Mouse (Mus musculus) limb, embryonic 13.5 days (tissue): ENCODE data around the gene Cdyl2. TPM values are rescaled to one million over a fixed set of nuclear protein-coding genes. Genes with fewer than 3 reads are reported as not detected.

Source experiments
- ATAC-seq: fragments of 200-750 bp; cut with Nextera tagmentation; 2 replicates; pipeline ENCODE4 v1.8.0; 2017; ENCODE audit warnings: low read depth, moderate number of reproducible peaks, moderate TSS enrichment; ENCODE audit not compliant: low FRiP score
- H3K27ac ChIP-seq: fragments of 300-500 bp; sonication (generic); 2 replicates; pipeline ENCODE4 v1.5.1; 2015; ENCODE audit warnings: inconsistent platforms, mild to moderate bottlenecking, moderate library complexity
- H3K27me3 ChIP-seq: fragments of 300-500 bp; sonication (generic); 2 replicates; pipeline ENCODE4 v1.6.1; 2015; ENCODE audit warnings: mild to moderate bottlenecking, inconsistent platforms
- H3K36me3 ChIP-seq: fragments of 300-500 bp; sonication (generic); 2 replicates; pipeline ENCODE4 v1.6.1; 2015; ENCODE audit warnings: inconsistent platforms, mild to moderate bottlenecking, moderate library complexity
- H3K4me1 ChIP-seq: fragments of 300-500 bp; sonication (generic); 2 replicates; pipeline ENCODE4 v1.6.1; 2015; ENCODE audit warnings: inconsistent platforms
- H3K4me2 ChIP-seq: fragments of 300-500 bp; sonication (generic); replicated peaks from 2 replicates; pipeline ENCODE4 v1.6.1; 2015; ENCODE audit warnings: inconsistent platforms, mild to moderate bottlenecking, moderate library complexity
- H3K4me3 ChIP-seq: fragments of 300-500 bp; sonication (generic); 2 replicates; pipeline ENCODE4 v1.5.1; 2015; ENCODE audit warnings: moderate library complexity, mild to moderate bottlenecking, inconsistent platforms
- H3K9ac ChIP-seq: fragments of 300-500 bp; sonication (generic); 2 replicates; pipeline ENCODE4 v1.6.1; 2015; ENCODE audit warnings: mild to moderate bottlenecking, inconsistent platforms
- H3K9me3 ChIP-seq: fragments of 300-500 bp; sonication (generic); 2 replicates; pipeline ENCODE4 v1.6.1; 2016; ENCODE audit warnings: inconsistent platforms
- whole genome bisulfite sequencing: fragments of 180-500 bp; shearing (Covaris S2); methylation state at CpG from one replicate; pipeline ENCODE4 v1.1.7; 2015; 5-methylcytosine and 5-hydroxymethylcytosine counted together
- polyA plus RNA-seq: library from polyadenylated mRNA; unstranded; fragments of >200 nt; fragmentation: Nextera tagmentation; extraction: Ambion mirVana; gene quantifications from 2 replicates; pipeline ENCODE4 v1.2.1, GENCODE M21; 2015

Gene Cdyl2
- polyA plus RNA-seq, 1 experiment from 2014 or later = 9.5 TPM

DNA sequence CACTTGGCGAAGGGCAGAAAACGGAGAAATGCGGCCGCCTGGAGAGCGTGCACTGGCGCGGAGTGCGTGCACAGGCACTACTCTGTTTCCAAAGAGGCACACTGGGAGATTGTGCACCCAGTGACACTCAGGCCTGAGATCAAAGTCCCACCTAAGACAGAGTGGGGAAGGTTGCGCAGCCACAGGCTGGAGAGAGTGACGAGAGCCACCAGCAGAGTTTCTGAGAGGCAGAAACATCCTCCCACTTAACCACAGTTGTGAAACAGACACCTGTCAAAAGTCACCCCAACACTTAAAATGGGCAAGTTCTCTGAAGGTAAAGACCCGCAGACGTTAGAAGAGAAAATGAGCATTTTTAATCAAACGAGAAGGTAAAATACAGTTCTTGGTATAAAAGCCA, 97.5 kb downstream of the Cdyl2 start:
- Histone ChIP-seq H3K4me1 (no peaks in the 10 kb centered on the region), H3K9ac (no peak overlapping the region), H3K4me2 (no peak overlapping the region), H3K4me3 (no peak overlapping the region), H3K9me3 (no peaks in the 10 kb centered on the region), H3K36me3 (no peaks in the 10 kb centered on the region), H3K27me3 (no peaks in the 10 kb centered on the region), H3K27ac (no peak overlapping the region)
- ATAC-seq = no peak
- WGBS = 91% methylated on average over 13 of the region's 13 CpGs

DNA sequence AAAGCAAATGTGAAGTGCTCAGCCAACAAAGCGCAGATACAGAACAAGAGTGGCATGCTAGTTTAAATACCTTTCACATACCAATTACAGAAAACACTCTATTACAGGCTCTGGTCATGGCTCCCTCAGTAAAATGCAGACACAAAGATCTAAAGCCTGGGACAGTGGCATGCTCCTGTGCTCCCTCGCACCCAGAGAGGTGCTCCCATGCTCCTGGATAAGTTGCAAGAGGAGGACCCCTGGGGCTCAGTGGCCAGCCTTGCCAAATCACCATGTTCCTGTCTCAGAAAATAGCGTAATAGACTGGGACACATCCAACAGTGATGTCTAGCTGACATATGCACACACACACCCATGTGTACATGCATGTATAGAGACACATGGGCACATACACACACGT, 98.4 kb downstream of the Cdyl2 start:
- WGBS = 90% methylated on average over 4 of the region's 4 CpGs
- Histone ChIP-seq H3K27me3 (no peaks in the 10 kb centered on the region), H3K27ac (no peak overlapping the region), H3K4me1 (no peaks in the 10 kb centered on the region), H3K4me2 (no peak overlapping the region), H3K36me3 (no peaks in the 10 kb centered on the region), H3K9ac (no peak overlapping the region), H3K9me3 (no peaks in the 10 kb centered on the region), H3K4me3 (no peak overlapping the region)
- ATAC-seq = no peak

DNA sequence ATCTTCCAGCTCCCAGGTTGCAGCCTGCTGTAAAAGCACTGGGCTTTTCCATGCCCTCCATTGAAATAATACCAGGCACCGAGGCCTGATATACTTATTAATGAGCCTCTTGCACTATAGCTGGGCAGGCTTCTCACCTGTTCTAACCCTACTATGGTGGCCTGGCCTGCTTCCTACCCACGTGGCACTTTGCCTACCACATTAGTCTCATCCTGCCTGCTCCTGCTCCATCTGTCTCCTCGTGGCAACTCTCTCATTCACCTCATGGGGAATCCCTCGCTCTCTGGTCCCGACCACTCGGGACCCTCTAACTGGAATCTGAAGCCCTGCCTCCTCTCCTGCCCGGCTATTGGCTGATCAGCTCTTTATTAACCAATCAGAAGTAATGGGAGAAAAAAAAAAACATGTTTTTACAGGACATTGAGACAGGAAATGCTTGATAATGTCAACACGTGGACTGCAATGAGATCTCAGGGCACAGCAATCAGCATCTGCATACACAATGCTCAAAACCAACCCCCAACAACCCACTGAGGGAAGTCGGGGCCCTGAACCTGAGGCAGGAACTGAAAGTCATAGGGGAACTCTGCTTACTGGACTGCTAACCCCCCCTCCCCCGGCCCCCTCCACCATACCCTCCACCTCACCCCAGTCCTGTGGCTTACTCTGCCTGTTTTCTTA, 99.2 kb downstream of the Cdyl2 start:
- ATAC-seq = no peak
- H3K9ac ChIP-seq = no peak overlapping the region
- H3K4me1 ChIP-seq = no peaks in the 10 kb centered on the region
- WGBS = 68% methylated on average over 10 of the region's 10 CpGs
- no peak overlapping the region for H3K4me2 ChIP-seq
- no peak overlapping the region for H3K4me3 ChIP-seq
- no peak overlapping the region for H3K27ac ChIP-seq
- H3K9me3 ChIP-seq = no peaks in the 10 kb centered on the region
- no peaks in the 10 kb centered on the region for H3K27me3 ChIP-seq
- no peaks in the 10 kb centered on the region for H3K36me3 ChIP-seq

DNA sequence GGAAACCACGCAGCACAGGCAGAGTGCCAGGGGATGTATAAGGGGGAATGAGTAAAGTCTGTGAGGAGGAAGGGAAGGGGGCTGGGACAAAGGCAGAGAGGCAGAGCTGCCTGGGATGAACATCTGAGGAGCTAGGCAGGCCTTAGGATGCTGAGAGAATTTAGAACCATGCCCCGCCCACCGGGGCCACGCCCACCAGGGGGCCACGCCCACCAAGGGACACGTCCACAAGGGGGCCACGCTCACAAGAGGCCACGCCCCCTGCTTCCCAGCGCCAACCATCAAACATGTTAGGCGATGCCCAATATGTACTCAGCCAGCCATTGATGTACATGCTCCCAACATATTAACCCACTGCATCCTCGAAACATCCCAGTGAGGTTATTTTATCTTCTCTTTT, 102.7 kb downstream of the Cdyl2 start:
- ATAC-seq = no peak
- Histone ChIP-seq H3K36me3 (no peaks in the 10 kb centered on the region), H3K4me1 (no peaks in the 10 kb centered on the region), H3K27me3 (no peaks in the 10 kb centered on the region), H3K4me3 (no peak overlapping the region), H3K27ac (no peak overlapping the region), H3K9ac (no peak overlapping the region), H3K9me3 (no peaks in the 10 kb centered on the region), H3K4me2 (no peak overlapping the region)
- WGBS = 48% methylated on average over 11 of the region's 11 CpGs

DNA sequence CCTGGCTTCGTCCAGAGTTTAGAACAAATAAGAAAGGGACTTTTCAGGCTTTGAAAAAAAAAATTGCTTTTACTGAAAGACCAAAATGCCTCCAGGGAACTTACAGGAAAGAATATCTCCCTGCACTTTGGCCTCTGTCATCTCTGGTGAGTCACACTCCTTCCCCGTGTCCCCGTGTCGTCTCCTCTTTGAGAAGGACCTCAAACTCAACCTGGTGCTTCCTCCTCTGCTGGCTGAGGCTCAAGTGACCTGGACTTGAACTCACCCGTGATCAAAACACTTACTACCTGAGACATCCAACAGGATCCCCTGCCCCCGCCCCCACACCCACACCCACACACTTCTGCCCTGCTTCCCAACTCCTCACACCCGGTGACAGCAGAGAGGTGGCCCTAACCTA, 103.8 kb downstream of the Cdyl2 start:
- Histone ChIP-seq H3K4me1 (no peaks in the 10 kb centered on the region), H3K36me3 (0 out of 2 replicates have a peak, but pooled peaks cover under 1% of the 10 kb centered on the region), H3K4me2 (no peak overlapping the region), H3K9me3 (no peaks in the 10 kb centered on the region), H3K9ac (no peak overlapping the region), H3K27ac (no peak overlapping the region), H3K4me3 (no peak overlapping the region), H3K27me3 (no peaks in the 10 kb centered on the region)
- ATAC-seq = no peak
- WGBS = 84% methylated on average over 7 of the region's 7 CpGs

DNA sequence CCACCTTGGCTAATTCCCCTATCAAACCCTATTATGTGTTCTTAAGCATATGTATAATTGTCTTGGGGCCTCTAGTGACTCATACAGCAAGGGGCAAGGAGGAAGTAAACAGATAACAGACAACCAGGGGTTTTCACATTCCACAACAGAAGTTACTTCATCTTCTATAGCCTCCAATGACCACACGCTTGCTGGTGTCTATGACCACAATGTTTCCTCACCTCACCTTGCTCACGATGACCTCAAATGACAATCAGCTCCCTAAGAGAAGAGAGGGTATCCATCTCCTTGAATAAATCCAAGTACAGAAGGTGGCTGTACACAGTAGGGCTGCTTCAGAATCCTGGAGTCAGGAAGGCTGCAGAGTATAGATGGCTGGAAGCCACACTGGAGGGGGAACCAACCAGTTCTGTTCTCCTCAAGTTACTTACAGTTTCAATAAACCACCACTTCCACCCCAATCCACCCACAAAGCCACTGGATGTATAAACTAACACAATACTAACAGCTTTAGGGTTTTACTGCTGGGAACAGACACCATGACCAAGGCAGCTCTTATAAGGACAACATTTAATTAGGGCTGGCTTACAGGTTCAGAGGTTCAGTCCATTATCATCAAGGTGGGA, 104.8 kb downstream of the Cdyl2 start:
- H3K9ac ChIP-seq = no peak overlapping the region
- no peaks in the 10 kb centered on the region for H3K4me1 ChIP-seq
- ATAC-seq = no peak
- H3K4me2 ChIP-seq = no peak overlapping the region
- H3K27me3 ChIP-seq = no peaks in the 10 kb centered on the region
- 0 out of 2 replicates have a peak, but pooled peaks cover 4% of the 10 kb centered on the region for H3K36me3 ChIP-seq
- no peak overlapping the region for H3K27ac ChIP-seq
- no peaks in the 10 kb centered on the region for H3K9me3 ChIP-seq
- H3K4me3 ChIP-seq = no peak overlapping the region
- WGBS = 92% methylated on average over 2 of the region's 2 CpGs

DNA sequence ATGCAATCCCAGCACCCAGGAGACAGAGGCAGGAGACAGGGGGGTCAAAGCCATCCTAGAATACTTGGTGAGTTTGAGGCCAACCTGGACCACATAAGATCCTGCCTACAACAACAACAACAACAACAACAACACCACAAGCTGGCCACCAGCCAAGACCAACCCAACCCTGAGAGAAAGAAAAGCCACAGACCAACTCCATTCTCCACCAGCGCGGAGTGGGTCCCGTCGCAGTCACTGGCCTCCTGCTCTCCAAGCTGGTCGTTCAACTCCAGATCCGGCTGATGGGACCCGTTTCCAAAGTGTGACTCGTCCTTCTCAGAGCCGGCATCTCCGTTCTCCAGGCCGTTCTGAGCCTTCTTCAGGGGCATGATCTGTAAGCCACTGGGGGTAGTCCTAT, 109.2 kb downstream of the Cdyl2 start:
- Histone ChIP-seq H3K36me3 (peaks cover 7% of the 10 kb centered on the region; the same call in 1 of the 2 replicates), H3K9me3 (no peaks in the 10 kb centered on the region), H3K4me2 (no peak overlapping the region), H3K4me3 (no peak overlapping the region), H3K4me1 (peaks cover 7% of the 10 kb centered on the region; the same call in 1 of the 2 replicates), H3K9ac (no peak overlapping the region), H3K27ac (no peak overlapping the region), H3K27me3 (no peaks in the 10 kb centered on the region)
- ATAC-seq = no peak
- 97% methylated on average over 11 of the region's 11 CpGs for WGBS

DNA sequence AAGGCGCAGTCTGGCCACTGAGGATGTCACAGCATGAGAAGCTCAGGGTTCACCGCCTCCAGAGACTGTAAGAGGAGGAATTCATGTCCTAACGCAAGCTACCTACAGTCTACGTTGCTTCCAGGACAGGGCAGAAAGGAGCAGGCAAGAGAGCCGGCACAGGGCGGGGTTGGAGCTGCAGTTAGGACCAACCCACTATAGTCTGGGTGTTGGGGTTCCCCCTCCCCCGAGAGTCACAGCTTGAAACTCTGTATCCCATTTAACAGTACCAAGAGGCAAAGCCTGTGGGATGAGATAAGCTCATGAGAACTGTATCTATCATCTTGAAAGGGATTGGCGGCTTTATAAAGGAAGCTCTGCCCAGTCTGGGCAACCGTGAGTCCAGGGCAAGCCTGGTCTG, 110.5 kb downstream of the Cdyl2 start:
- H3K4me2 ChIP-seq = no peak overlapping the region
- peaks cover 7% of the 10 kb centered on the region; the same call in 1 of the 2 replicates for H3K4me1 ChIP-seq
- ATAC-seq = no peak
- peaks cover 7% of the 10 kb centered on the region; the same call in 1 of the 2 replicates for H3K36me3 ChIP-seq
- 86% methylated on average over 9 of the region's 9 CpGs for WGBS
- H3K4me3 ChIP-seq = no peak overlapping the region
- no peaks in the 10 kb centered on the region for H3K27me3 ChIP-seq
- H3K9ac ChIP-seq = no peak overlapping the region
- no peak overlapping the region for H3K27ac ChIP-seq
- no peaks in the 10 kb centered on the region for H3K9me3 ChIP-seq

DNA sequence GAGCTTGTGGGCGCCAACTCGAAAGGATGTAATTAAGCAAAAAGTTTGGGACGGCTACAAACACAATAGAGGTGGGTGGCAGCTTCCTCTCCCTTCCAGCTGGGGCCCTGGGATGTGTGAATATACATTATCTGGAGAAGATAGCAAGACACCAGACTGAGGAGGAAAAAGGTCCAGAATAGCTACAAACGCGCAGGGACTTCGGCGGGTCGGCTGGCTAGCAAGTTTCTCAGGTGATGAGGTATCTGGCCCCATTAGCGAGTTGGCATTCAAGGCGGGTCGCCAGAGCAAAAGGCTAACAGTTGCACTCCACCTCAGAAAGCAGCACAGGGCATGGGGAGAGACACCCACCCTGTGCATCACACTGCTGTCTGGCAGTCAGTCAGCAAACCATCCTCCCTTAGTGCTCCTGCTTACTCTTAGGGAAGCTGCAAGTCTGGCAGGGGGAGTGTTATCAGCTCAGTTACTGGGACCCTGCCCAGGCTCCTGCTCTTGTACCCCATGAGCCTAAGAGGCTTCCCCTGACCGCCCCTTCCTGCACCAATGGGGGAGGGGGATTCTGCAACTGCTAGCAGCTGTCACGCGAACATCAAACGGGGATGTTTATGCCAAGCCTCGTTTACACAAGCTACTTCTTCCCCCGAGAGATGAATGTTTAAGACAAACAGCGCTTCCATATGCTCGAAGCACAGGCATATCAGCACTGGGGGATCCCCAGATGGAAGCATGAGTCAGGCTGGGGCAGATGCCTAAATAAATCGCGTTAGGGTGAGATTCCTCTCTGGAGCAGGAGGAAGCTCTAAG, 111.4 kb downstream of the Cdyl2 start:
- no peak overlapping the region for H3K27ac ChIP-seq
- H3K4me1 ChIP-seq = peaks cover 7% of the 10 kb centered on the region; the same call in 1 of the 2 replicates
- WGBS = 61% methylated on average over 21 of the region's 21 CpGs
- peaks cover 7% of the 10 kb centered on the region; the same call in 1 of the 2 replicates for H3K36me3 ChIP-seq
- H3K27me3 ChIP-seq = no peaks in the 10 kb centered on the region
- no peak overlapping the region for H3K4me2 ChIP-seq
- ATAC-seq = no peak
- no peak overlapping the region for H3K4me3 ChIP-seq
- no peak overlapping the region for H3K9ac ChIP-seq
- H3K9me3 ChIP-seq = no peaks in the 10 kb centered on the region

DNA sequence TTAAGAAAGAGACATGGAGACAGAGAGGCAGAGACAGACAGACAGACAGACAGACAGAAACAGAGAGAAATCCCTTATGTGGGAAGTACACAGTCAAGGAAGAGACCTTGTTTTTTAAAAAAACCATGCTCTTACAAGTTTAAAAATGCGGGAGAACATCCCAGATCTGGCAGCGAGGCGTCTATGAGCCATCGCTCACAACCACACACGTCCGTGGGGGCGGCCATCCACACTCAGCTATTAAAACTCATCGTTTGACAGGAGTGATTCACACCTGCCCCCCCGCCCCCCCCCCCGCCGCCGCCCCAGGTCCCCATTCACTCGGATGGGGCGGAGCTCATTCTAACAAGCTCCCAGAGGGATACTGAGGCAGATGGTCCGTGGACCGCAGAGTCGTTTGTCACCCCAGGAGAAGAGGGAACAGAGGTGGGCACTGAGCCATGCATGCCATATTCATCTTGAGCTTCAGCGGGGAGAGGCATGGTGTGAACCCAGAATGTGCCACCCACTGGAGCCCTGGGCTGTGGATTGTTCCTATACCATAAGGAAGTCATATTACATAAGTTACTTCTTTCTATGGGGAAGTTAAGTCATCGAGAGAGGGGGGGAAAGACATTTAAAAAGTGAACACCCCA, 113.0 kb downstream of the Cdyl2 start:
- Histone ChIP-seq H3K36me3 (peaks cover 7% of the 10 kb centered on the region; the same call in 1 of the 2 replicates), H3K9me3 (no peaks in the 10 kb centered on the region), H3K27me3 (no peaks in the 10 kb centered on the region), H3K4me1 (peaks cover 7% of the 10 kb centered on the region; the same call in 1 of the 2 replicates), H3K27ac (no peak overlapping the region), H3K4me3 (no peak overlapping the region), H3K4me2 (no peak overlapping the region), H3K9ac (no peak overlapping the region)
- WGBS = 80% methylated on average over 19 of the region's 19 CpGs
- no peak for ATAC-seq

DNA sequence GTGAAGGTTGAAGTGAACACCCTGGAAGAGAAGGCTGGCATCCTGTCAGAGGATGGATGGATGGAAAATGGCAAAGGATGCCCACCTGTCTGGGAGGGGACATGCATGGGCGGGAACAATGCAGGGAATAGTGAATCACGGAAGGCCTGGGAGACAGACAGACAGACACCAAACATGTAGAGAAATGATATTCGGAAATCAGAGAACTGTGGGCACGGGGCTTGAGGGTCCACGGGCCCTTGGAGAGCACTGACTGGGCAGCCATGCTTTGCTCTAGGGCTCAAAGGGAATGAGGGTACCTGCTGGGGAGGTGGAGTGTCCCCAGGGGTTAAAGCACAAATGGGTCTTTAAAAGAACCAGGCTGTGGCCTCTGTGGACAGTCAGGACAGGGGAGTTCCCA, 113.6 kb downstream of the Cdyl2 start:
- WGBS = 89% methylated on average over 5 of the region's 5 CpGs
- Histone ChIP-seq H3K4me1 (peaks cover 7% of the 10 kb centered on the region; the same call in 1 of the 2 replicates), H3K27me3 (no peaks in the 10 kb centered on the region), H3K36me3 (peaks cover 7% of the 10 kb centered on the region; the same call in 1 of the 2 replicates), H3K27ac (no peak overlapping the region), H3K9me3 (no peaks in the 10 kb centered on the region), H3K9ac (no peak overlapping the region), H3K4me3 (no peak overlapping the region), H3K4me2 (no peak overlapping the region)
- ATAC-seq = no peak

DNA sequence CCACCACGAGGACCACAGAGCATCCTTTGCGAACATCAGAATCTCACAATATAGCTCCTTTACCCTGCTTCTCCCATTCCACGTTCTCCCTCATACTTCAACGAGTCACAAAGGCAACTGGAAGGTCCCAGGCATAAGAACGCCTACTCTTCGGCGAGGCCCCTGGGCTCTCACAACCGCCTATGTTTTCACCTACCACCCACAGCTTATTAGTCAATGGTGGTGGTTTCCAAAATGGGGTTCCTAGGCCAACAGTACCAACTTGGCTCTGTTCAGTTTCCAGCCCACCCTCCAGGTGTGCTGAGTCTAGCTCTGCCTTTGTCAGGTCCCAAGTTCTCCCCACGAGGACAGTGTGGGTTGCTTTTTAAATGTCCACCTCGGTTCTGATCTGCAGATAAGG, 114.0 kb downstream of the Cdyl2 start:
- H3K27ac ChIP-seq = no peak overlapping the region
- no peaks in the 10 kb centered on the region for H3K27me3 ChIP-seq
- H3K4me1 ChIP-seq = peaks cover 7% of the 10 kb centered on the region; the same call in 1 of the 2 replicates
- H3K4me3 ChIP-seq = no peak overlapping the region
- 87% methylated on average over 10 of the region's 10 CpGs for WGBS
- no peaks in the 10 kb centered on the region for H3K9me3 ChIP-seq
- peaks cover 5% of the 10 kb centered on the region; the same call in 1 of the 2 replicates for H3K36me3 ChIP-seq
- H3K9ac ChIP-seq = no peak overlapping the region
- H3K4me2 ChIP-seq = no peak overlapping the region
- ATAC-seq = no peak
